Mouse (Mus musculus): ENCODE results near the gene Ccnjl.

Gene Ccnjl

GRCm38 (mm10) chr11:43566696-43567095, 38.1 kb downstream of the Ccnjl start:
- no peak for DNase-seq (ENCODE audit: low read depth in 2 of 2, low spot score in 2 of 2)

DNA sequence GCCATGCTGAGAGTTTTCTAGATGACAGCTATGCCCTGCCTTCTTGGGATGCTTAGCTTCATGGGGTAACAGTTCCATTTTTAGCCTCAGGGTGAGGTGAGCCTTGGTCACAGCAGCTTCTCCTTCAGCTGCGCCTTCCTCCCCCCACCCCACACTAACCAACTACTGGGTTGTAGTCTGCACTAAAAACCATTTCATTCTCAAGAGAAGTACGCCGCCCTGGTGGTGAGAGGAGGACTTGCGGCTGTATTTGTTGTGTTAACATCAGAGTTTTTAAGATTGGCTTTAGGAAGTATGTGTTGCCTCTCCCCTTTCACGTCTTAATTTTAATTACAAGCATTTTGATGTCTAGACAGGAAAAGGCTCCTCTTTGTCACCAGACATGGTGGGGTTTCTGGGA, 39.7 kb downstream of the Ccnjl start:
- DNase-seq (ENCODE audit: low read depth in 2 of 2, low spot score in 2 of 2), result peak; percentile 6 to 48

DNA sequence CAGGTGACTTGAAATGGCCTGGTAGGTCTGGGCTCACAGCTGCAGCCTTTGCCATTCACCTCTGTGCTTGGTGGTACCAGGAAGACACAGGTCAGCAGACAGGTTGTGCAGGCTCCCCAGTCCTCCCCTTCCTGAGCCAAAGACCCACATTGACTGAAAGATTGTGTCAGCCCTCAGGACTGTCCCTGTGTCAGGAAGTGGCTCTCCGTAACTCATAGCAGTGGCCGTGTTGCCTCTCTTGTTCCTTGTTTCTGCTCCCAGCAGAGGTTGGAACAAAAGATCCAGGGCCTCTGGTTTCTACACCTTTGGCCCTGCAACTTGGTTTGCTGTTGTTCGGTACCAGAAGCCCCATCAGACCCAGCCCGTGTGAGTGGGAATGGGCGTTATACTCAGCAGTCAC, 40.6 kb downstream of the Ccnjl start:
- DNase-seq (ENCODE audit: low read depth in 2 of 2, low spot score in 2 of 2), result no peak

DNA sequence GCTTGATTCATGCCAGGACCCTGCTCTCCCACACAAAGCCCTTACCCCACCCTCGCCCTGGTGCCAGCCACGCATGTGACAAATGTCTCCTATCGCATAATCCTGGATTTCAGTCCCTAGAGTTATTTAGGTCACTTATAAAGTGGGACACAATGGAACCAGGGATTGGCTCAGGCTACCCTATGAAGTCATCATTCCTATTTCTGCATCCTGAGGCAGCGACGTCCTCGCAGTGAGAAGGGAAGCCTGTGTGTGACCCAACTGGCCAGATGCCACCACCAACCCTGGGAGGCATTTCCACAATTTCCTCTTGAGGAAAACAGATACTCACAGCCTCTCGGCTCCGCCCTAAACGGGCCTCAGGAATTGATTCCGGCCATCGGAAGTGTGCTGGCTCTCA, 41.0 kb downstream of the Ccnjl start:
- DNase-seq (ENCODE audit: low read depth in 2 of 2, low spot score in 2 of 2), result no peak

DNA sequence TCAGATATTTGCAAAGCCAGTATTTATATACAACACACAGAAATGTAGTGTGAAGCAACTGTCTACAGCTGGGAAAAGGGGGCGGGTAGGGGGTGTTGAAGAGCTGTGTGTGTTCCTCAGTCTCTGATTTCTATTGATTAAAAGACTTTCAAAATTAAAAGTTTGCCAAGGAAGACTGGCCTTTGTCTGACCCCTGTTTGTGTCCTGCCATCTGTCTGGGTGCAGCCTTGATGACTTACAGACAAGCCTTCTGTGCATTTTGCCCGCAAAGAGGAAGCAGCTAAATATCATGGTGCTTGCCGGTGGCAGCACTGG, 46.4 kb downstream of the Ccnjl start:
- DNase-seq (ENCODE audit: low read depth in 2 of 2, low spot score in 2 of 2), result no peak

GRCm38 (mm10) chr11:43575376-43576151, 47.0 kb downstream of the Ccnjl start:
- DNase-seq (ENCODE audit: low read depth in 2 of 2, low spot score in 2 of 2), result no peak

DNA sequence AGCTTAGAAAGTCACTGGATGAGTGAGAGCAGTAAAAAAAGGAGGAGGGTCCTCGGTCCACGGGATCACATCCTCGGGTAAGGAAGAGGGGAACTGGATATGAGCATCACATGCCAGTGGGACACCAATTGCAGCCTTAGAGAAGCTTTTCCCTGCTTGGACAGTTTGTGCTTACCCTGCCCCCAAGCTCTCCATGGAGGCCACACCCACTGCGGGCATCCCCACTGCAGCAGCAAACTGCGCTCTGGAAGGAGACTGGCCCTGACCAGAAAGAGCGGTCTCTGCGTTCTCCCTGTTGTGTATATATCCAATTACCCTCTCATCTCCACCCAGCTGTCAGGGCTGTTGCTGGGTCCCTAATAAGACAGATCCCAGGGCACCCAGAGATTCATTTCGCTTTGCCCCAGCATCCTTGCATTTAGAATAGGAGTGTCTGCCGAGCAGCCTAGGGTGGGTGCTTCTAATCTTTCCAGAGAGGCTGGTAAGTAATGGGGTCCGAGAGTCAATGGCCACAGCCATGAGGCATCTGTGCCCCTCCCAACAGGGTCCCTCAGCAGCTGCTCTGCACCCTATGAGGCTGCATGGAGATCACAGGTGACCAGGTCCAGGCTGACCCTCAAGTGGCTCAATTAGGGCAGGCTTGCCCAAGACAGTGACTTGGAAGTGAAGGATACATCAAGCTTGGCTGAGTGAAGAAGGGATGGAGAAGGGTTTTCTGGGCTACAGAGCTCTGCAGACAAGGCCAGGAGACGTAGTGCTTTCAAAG, 49.3 kb downstream of the Ccnjl start:
- DNase-seq (ENCODE audit: low read depth in 2 of 2, low spot score in 2 of 2), result no peak

- DNase-seq (ENCODE audit: low read depth in 2 of 2, low spot score in 2 of 2), result no peak
Observed at GRCm38 (mm10) chr11:43585211-43586005, 56.8 kb downstream of the Ccnjl start.

DNA sequence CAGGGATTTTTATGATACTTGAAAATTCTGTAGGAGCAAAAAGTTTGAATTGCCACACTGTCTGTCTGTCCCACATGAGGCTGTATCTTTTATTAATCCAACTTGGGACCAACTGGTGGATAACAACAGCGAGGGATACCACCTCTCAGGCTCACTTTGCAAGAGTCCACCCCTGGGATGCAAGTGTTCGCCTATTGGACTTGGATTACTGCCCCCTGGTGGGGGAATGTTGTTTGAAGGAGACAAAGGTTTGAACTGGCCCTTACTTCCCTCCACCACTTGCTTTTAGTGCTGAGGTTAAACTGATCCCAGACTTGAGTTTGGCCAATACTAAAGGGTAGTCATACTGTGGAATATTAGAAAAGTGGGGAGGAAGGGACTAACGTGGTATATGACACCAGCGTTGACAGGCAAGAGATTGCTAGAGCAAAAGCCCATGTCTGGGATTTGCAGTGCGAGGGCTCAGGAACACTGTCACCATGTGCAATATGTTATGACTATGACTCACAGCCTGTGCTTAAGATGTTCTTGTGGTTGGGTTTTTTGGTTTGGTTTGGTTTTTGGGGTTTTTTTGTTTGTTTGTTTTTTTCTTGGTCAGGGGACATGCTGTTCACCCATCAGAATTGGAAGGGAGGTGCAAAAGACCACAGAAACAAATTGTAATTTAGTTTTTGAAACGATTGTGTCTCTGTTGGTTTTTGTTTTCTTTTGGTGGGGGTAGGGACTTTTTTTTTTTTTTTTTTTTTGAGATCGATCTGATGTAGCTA, 57.9 kb downstream of the Ccnjl start, which contains the start of gene 4933415A04Rik:
Gene 4933415A04Rik (plus strand): TSS at position 717 of the 767 bp plus-strand sequence.
- peak; percentile 35 to 39 for DNase-seq (ENCODE audit: low read depth in 2 of 2, low spot score in 2 of 2)

- no peak for DNase-seq (ENCODE audit: low read depth in 2 of 2, low spot score in 2 of 2)
Observed at GRCm38 (mm10) chr11:43589530-43590072, 61.0 kb downstream of the Ccnjl start.

DNA sequence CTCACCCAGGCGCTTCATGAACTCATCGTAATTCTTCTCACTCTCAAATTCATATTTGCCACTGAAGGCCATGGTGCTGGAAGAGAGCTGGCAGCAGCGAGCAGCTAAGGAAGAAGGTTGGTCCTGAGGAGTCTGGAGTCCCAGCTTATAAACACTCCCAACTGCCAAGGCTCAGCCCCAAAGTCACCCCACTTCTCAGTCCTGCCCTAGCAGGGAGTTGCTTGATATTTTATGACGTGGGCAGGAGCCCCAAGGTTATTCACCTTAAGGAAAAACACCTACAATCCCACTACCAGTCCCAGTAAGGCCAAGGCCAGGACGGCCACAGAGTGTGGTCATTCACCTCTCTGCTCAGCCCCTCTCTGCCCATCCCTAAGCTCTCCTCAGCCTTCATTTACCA, 72.9 kb downstream of the Ccnjl start, which contains the start of gene Fabp6:
Gene Fabp6 (minus strand): TSS at position 101 of the 400 bp plus-strand sequence.
- no peak for DNase-seq (ENCODE audit: low read depth in 2 of 2, low spot score in 2 of 2)

DNA sequence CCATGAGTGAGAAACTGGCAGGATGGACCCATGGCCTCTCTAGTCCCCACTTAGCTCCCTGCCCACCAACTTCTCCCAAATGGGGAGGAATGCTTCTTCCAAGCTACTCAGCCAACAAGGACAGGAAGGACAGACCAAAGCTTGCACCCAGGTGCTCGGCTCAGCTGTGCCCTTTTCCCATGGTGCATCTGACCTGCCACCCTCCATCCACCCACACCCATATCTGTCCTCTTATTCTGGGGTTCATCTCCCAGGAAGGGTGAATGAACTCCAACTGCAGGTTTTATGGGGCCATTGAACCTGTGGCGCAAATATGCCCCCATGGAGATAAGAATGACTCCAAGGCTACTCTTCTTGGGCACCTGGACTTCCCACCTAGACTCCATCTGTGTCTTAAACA, 75.6 kb downstream of the Ccnjl start:
- no peak for DNase-seq (ENCODE audit: low read depth in 2 of 2, low spot score in 2 of 2)

- no peak for DNase-seq (ENCODE audit: low read depth in 2 of 2, low spot score in 2 of 2)
Observed at GRCm38 (mm10) chr11:43604891-43605290, 76.3 kb downstream of the Ccnjl start.

DNA sequence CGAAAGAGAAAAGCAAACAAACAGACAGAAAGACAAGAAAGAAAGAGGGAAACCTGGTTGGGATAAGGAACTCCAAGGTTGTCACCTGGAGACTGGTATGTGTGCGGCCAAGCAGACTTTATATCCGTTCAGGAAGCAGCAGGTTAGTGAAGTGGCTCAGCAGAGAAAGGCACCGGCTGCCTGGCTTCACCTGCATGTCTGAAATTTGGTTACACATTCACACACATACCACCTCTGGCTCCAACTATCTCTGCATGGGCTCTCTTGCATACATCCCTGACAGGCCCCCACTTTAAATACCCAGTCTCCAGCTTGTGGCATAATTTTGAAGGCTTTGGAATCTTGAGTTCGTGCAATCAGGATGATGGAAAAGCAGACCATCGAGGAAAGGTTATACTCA, 77.3 kb downstream of the Ccnjl start:
- no peak for DNase-seq (ENCODE audit: low read depth in 2 of 2, low spot score in 2 of 2)

DNA sequence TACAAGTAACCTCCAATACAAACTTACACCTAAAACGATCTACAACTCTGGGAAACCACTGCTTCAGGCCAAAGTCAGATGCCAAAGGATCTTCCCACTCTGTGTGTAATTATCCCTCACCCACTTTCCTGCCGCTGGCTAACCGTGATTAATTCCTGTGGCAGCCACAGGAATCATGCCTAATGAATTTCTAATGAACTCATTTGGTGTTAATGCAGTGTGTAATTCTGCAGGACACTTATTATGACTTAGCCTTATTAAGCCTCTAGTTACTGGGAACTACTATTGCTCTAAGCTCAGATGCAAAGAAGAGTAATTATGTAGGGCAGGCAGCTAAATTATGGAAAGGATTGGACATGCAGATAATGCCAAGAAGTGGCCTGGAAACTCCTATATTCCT, 79.9 kb downstream of the Ccnjl start:
- DNase-seq (ENCODE audit: low read depth in 2 of 2, low spot score in 2 of 2), result no peak

GRCm38 (mm10) chr11:43610006-43610661, 81.5 kb downstream of the Ccnjl start:
- DNase-seq (ENCODE audit: low read depth in 2 of 2, low spot score in 2 of 2), result no peak

GRCm38 (mm10) chr11:43610662-43611033, 82.1 kb downstream of the Ccnjl start:
- DNase-seq (ENCODE audit: low read depth in 2 of 2, low spot score in 2 of 2), result no peak

- peak; percentile 35 to 53 for DNase-seq (ENCODE audit: low read depth in 2 of 2, low spot score in 2 of 2)
Observed at GRCm38 (mm10) chr11:43612834-43613488, 84.4 kb downstream of the Ccnjl start.

- no peak for DNase-seq (ENCODE audit: low read depth in 2 of 2, low spot score in 2 of 2)
Observed at GRCm38 (mm10) chr11:43617924-43618323, 89.3 kb downstream of the Ccnjl start.

- DNase-seq (ENCODE audit: low read depth in 2 of 2, low spot score in 2 of 2), result no peak
Observed at GRCm38 (mm10) chr11:43618403-43618802, 89.8 kb downstream of the Ccnjl start.

Data from CD8-positive naive resting alpha-beta T cell, adult 2 months (primary cell).